Mouse (Mus musculus) left cerebral cortex, postnatal 14 days (tissue): ENCODE measurements at regions not wholly inside any gene's neighbourhood (a gene's known extent, or its start where the extent isn't known, plus 50 kb on each side); places are given as distances from the start of the nearest gene placed in this dataset.

Experiments
- DNase-seq, 2 experiments: peaks; one replicate each; pipeline ENCODE4 v3.0.0; 2021 to 2022; ENCODE audit warnings: low spot score in 2 of 2, mixed read lengths in 1 of 2
- intact Hi-C: fragments of 180-260 bp; cut with DNase I; formaldehyde crosslinking; loops from one replicate; pipeline ENCODE4 v1.15.1; 2025

DNA sequence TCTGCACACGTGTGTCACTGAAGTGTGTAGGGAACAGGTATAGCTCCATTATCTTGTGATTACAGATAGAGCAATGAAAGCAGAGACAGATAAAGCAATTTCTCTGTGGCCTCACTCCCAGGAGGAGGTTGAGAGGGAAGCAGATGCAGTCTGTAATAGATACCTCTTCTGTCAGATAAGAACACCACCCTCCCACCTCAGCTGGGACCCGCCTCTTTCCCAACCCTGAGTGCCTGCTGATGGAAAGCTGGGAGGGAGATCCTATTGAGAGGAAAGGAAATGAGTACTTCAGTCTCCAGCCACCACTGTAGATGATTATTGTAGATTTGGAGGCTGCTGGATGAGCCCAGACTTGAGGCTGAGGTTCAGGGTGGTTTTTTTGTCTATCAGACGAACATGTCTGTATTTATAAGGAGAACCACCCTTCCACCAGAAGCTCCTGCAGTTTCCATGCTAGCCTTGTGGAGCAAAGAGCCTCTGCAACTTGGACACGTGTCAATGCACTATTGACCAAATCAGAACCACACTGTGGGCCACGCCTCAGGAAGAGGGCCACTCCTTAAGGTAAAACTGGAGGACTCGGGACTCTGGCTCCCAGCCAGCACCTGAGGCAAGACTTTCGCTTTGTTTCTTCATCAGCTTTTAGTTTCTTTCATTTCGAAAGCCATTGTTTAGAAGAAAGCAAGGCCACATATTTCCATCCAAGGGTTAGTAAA is 55.3 kb upstream of the Plekha5 start:
- intact Hi-C loops = no loop called here
- DNase-seq = no peak

GRCm38 (mm10) chr6:140367303-140367702 is 56.6 kb upstream of the Plekha5 start:
- intact Hi-C loops = no loop called here
- DNase-seq = no peak

DNA sequence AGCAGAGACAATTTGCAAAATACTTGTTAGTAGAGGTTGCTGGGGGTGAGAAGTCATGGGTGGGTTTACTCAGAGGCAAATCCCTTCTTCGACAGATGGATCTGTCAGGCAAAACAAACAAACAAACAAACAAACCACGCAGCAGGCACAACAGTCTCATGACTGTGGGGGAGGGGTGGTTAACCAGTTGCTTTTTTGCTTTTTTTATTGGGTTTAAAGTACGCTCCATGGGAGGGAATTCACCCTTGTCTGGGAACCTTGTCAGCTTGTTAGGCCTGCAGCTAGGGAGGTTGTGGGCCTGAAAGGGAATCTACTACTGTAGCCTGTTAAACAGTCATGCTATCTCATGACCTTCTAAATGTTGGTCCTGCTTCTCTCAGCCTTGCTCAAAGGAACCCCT is 57.1 kb upstream of the Plekha5 start:
- no peak for DNase-seq
- intact Hi-C loops = no loop called here

GRCm38 (mm10) chr6:140360996-140361395 is 62.9 kb upstream of the Plekha5 start:
- intact Hi-C loops = no loop called here
- peak; percentile 46 to 93 for DNase-seq

DNA sequence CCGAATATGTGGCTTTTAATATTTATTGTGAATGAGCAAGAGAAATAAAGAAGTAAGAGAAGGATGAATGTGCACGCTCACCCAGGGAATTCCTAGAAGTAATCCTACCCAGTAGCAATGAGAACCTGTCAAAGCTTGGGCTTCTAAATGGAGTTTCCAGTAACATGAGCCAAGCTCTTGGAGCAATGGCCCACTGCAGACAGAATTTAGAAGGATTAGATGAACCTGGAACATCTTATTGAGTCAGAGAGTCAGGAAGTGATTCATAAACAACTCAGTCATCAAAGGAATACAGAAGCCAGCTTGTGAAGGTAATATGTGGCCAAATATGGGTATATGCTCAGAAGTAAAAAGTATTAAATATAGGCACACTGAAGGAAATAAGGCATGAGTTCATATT is 66.0 kb upstream of the Plekha5 start:
- intact Hi-C loops = no loop called here
- DNase-seq = no peak

DNA sequence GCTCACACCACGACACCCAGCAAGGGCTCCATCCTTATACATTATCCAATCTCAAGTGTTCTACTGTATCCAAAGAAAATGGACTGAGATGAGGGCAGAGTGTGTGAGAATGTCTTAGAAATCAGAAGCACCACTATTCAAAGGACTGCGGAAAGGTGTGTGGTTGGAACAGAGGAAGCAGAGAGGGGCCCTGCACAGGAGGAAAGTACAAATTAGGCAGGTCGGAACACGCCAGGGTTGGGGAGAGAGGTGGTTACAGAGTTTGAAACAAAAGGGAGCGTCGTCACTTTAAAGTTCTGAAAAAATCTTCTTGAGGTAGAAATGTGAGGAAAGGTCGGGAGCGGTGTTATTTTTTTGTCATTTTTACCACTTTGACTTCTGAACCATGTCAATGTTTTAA is 66.6 kb upstream of the Plekha5 start:
- intact Hi-C loops = no loop called here
- no peak for DNase-seq

- DNase-seq = no peak
Measured at GRCm38 (mm10) chr6:140354082-140354481, 69.8 kb upstream of the Plekha5 start.

GRCm38 (mm10) chr6:140353610-140354009 is 70.2 kb upstream of the Plekha5 start:
- DNase-seq = no peak
- intact Hi-C loops = no loop called here

More at GRCm38 (mm10) chr6:140354082-140354481, 69.8 kb upstream of the Plekha5 start:
- intact Hi-C loops = no loop called here

- no peak for DNase-seq
- intact Hi-C loops = no loop called here
Measured at GRCm38 (mm10) chr6:140351365-140352095, 72.3 kb upstream of the Plekha5 start.

DNA sequence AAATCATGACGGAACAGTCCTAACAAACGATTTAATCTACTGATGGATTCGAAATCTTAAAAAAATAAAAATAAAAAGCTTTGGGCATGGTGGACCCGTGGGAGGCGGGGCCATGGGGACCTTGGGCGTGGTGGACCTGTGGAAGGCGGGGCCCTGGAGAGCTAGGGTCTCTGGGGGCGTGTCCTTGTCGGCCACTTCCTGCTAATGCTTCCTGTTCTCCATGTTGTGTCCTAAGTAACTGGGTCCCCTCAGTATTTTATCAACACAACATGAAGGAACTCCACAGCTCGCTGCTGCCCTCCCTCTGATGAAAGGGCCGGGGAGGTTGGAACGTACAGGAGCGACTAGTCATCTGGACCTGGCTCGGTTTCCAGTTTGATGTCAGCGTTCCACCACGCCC is 75.3 kb upstream of the Plekha5 start:
- intact Hi-C loops = no loop called here
- DNase-seq = no peak

DNA sequence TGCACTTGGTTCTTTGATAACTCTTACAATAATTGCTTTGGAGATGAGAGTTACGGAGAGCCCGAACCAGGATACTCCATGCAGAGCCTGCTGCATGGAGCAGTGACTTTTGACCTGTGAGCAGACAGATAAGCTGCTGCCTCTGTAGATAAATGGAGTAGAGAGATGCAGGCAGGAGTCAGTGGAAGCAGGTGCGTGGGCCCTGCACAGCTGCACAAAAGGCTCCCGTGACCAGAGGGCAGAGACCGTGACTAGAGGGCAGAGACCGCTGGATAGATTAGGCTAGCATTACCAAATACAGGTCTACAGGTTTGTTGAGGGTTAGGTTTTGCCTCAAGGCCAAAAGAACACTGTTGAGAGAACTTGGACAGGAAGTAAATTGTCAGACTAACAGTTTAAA is 76.9 kb upstream of the Plekha5 start:
- no peak for DNase-seq
- intact Hi-C loops = no loop called here

DNA sequence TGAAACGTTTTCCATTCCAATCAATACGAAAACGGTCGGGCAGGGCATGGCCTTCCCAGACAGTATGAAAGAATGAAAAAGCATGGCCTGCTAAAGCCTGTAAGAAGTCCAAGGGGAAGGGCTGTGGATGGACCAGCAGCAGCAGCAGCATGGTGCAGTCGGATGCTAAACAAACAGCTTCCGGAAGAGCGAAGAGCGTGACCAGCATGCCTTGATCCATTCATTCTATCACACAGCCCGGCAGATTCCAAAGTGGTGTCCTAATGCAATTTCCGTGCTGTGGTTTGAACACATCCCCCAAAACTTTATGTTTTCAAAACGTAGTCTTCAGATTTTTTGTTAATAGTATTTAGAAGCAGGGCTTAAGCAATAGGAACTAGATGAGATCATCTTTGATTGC is 80.2 kb upstream of the Plekha5 start:
- intact Hi-C loops = no loop called here

GRCm38 (mm10) chr6:140342881-140343280 is 81.0 kb upstream of the Plekha5 start:
- intact Hi-C loops = no loop called here
- no peak for DNase-seq

More for the DNA sequence above, 80.2 kb upstream of the Plekha5 start:
- DNase-seq = no peak

DNA sequence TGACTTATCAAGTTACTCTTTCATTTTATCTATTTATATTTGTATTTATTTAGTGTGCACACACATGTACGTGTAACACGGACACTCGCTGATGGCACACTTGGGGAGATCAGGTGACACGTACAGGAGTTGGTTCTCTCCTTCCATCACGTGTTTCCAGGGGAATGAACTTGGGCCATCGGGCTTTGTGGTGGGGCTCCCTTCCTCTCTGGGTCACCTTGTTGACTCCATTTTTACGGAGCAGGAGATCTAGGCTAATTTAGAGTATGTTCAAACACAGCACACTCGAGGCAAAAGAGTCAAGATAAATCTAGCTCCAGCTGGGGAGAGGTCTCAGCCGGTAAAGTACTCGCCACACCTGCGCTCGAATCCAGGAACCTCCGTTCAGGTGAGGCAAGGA is 84.1 kb upstream of the Plekha5 start:
- intact Hi-C loops = no loop called here

DNA sequence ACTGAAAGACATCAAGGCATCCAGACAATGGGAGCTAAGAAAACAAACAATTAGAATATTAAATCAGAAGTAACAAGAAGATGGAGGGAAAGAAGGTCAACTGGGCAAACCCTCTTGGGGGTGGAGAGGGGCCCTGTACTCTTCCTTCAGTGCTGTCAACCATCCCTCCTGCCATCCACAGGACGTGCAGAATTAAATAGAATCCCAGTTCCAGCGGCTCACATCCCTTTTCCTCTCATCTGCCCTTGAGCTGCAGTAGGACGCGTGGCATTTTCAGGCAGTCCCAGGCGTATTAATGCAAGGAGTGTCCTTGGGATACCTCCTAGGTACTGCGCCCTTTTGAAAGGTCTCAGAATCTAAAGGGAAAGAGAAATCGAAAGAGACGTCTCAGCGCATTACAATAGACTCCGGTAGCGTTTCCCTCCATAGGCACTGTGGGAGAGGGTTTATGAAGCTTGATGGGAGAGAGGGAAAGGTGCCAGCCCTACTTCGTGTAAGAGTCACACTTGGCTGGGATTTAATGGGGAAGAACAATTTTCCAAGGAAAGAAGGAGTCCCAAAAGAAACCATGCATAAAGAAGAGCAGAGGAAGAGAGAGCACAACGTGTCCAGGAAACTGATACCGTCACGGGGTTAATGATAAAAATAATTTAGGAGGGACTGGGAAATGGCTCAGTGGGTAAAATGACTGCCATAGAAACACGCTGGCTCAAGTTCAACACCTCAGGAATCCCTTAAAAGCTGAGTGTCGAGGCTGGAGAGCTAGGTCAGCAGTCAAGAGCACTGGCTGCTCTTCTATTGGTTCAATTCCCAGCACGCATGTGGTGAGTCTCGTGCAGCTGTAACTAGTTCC is 85.7 kb upstream of the Plekha5 start:
- no peak for DNase-seq
- intact Hi-C loops = no loop called here

More for the DNA sequence above, 84.1 kb upstream of the Plekha5 start:
- DNase-seq = no peak

DNA sequence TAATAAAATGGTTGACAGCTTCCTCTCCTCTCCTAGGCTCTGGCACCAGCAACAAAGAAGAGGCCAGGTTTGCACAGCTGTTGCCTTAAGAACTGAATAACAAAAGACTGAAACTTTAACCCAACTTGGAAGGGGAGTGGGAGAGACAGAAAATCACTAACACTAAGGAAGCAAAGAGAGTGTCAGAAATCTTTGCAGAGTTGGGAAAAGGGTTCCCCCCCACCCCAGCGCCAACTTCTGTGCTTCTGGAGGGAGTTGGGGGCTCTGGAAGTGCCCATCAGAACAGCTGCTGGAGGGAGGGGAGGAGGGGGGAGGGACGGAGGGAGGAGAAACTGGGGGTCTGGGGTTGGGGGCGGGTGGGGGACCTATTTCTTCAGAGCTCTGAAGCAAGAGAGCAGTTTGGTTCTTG is 86.8 kb upstream of the Plekha5 start:
- intact Hi-C loops = no loop called here
- DNase-seq = no peak

DNA sequence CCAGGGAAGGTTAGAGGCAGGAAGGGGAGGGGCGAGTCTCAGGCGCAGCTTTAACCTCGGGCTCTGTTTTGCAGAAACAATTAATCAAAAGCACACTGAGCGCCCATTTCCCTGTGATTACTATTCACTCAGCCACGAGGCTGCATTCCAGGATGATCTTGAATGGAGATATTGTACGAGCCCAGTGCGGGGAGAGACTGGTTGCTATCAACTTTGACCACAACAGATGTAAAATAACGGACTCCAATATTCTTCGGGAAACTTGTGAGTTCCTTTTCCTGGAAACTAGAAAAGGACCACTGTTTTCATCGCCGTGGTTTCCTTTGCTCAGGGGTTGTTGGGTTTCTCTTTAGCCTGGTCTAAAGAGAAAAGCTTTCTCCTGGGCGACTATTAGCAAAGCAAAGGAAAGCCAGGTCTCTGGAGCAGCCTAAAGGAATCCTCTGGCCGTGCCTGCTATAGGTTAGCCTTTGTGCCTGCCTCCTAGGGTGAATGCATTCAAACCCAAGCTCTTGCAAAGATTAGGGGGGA is 87.4 kb upstream of the Plekha5 start:
- intact Hi-C loops = no loop called here

GRCm38 (mm10) chr6:140333397-140333796 is 90.5 kb upstream of the Plekha5 start:
- intact Hi-C loops = no loop called here
- DNase-seq = no peak

More for the DNA sequence above, 87.4 kb upstream of the Plekha5 start:
- DNase-seq = no peak

DNA sequence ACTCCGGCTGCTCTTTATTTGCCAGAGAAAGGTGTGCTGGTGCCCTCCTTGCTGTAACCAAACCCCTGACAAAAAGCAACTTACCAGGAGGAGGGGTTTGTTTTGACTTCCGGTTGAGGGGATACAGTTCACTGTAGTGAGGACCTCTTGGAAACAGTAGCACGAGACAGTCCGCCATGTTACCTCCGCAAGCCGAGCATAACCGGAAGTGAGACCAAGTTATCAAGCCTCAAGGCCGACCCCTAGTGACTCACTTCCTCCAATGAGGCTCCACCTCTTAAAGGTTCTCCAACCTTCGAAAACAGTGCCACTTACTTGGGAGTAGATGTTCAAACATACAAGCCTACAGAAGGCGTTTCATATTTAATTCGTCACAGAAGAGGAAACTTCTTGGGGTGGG is 115.2 kb upstream of the Plekha5 start:
- intact Hi-C loops = no loop called here
- DNase-seq = no peak
